Mouse (Mus musculus) mesoderm, embryonic 11.5 days (tissue): ENCODE measurements at regions not wholly inside any gene's neighbourhood (a gene's known extent, or its start where the extent isn't known, plus 50 kb on each side); places are given as distances from the start of the nearest gene placed in this dataset.
A peak's percentile ranks its signal among the peaks of the same experiment; 100 is the strongest.

Experiments
- DNase-seq: peaks from one replicate; pipeline ENCODE4 v3.0.0-alpha.2; 2012; ENCODE audit warnings: low read depth, low spot score

- DNase-seq, result no peak
Measured at GRCm38 (mm10) chr3:66518289-66518688, 221.7 kb upstream of the Veph1 start.

GRCm38 (mm10) chr3:66515773-66516406 is 219.3 kb upstream of the Veph1 start:
- no peak for DNase-seq

GRCm38 (mm10) chr3:66514587-66514986 is 217.9 kb upstream of the Veph1 start:
- no peak for DNase-seq

GRCm38 (mm10) chr3:66512408-66512807 is 215.8 kb upstream of the Veph1 start:
- no peak for DNase-seq

GRCm38 (mm10) chr3:66510455-66510854 is 213.8 kb upstream of the Veph1 start:
- no peak for DNase-seq

- peak; percentile 18 for DNase-seq
Measured at GRCm38 (mm10) chr3:66506125-66506524, 209.5 kb upstream of the Veph1 start.

GRCm38 (mm10) chr3:66505476-66506076 is 208.9 kb upstream of the Veph1 start:
- no peak for DNase-seq

GRCm38 (mm10) chr3:66504717-66505116 is 208.1 kb upstream of the Veph1 start:
- DNase-seq, result no peak

GRCm38 (mm10) chr3:66503615-66504014 is 207.0 kb upstream of the Veph1 start:
- DNase-seq, result no peak

GRCm38 (mm10) chr3:66501865-66502264 is 205.2 kb upstream of the Veph1 start:
- DNase-seq, result no peak

GRCm38 (mm10) chr3:66494442-66495113 is 197.9 kb upstream of the Veph1 start:
- DNase-seq, result no peak

GRCm38 (mm10) chr3:66490696-66491357 is 194.2 kb upstream of the Veph1 start:
- DNase-seq, result peak; percentile 27

- no peak for DNase-seq
Measured at GRCm38 (mm10) chr3:66488724-66489123, 192.1 kb upstream of the Veph1 start.

- no peak for DNase-seq
Measured at GRCm38 (mm10) chr3:66486658-66487057, 190.0 kb upstream of the Veph1 start.

GRCm38 (mm10) chr3:66486184-66486583 is 189.5 kb upstream of the Veph1 start:
- DNase-seq, result no peak

- no peak for DNase-seq
Measured at GRCm38 (mm10) chr3:66480718-66481117, 184.1 kb upstream of the Veph1 start.

GRCm38 (mm10) chr3:66479266-66479665 is 182.6 kb upstream of the Veph1 start:
- peak; percentile 72 for DNase-seq

GRCm38 (mm10) chr3:66466321-66466720 is 169.7 kb upstream of the Veph1 start:
- DNase-seq, result no peak

- DNase-seq, result no peak
Measured at GRCm38 (mm10) chr3:66465371-66465770, 168.7 kb upstream of the Veph1 start.

GRCm38 (mm10) chr3:66462341-66462740 is 165.7 kb upstream of the Veph1 start:
- DNase-seq, result no peak

- no peak for DNase-seq
Measured at GRCm38 (mm10) chr3:66446274-66447159, 149.9 kb upstream of the Veph1 start.
